Mouse (Mus musculus) liver, postnatal 0 days (tissue): ENCODE data around the gene Cfap43.

ENCODE experiments used
- CTCF ChIP-seq: sonication (generic); IDR thresholded peaks from 2 replicates; pipeline ENCODE4 v1.5.1; 2016; ENCODE audit warnings: antibody characterized with exemption, low read depth
- EP300 ChIP-seq: IDR thresholded peaks from 2 replicates; pipeline ENCODE4 v1.6.1; 2016; ENCODE audit warnings: antibody characterized with exemption, low read depth, mild to moderate bottlenecking

- TF ChIP-seq EP300 (no peak), CTCF (no peak)
Observed at GRCm38 (mm10) chr19:47946821-47947465, 27.9 kb upstream of the Cfap43 start.
